Mouse (Mus musculus) liver, embryonic 18 days (tissue): ENCODE results near the gene F3. TPM values are rescaled to one million over a fixed set of nuclear protein-coding genes. Genes with fewer than 3 reads are reported as not detected.

ENCODE experiments used
- polyA plus RNA-seq: library from polyadenylated mRNA; depleted of rRNA; stranded (reverse); fragments of >200 nt; gene quantifications from 2 replicates; pipeline ENCODE4 v1.2.3, GENCODE M21; 2012; rRNA removed

Gene F3
- polyA plus RNA-seq = 0.95 and 1.2 TPM in 2 replicates

GRCm38 (mm10) chr3:121722971-121723844 is at the start of gene F3:
F3 (plus strand) TSS chr3:121723537.

Other genes starting within 250 kb of the F3 start
- 13.3 and 14.8 TPM in 2 replicates for gene Slc44a3, start 191.1 kb upstream of the F3 start, polyA plus RNA-seq
- not detected in 2 replicates for gene 4930432M17Rik, start 52.8 kb upstream of the F3 start, polyA plus RNA-seq
- gene Abcd3, start 91.8 kb downstream of the F3 start, polyA plus RNA-seq = 14.3 and 19.8 TPM in 2 replicates
- gene Arhgap29, start 229.0 kb downstream of the F3 start, polyA plus RNA-seq = 12.4 and 12.9 TPM in 2 replicates